Mouse (Mus musculus): ENCODE measurements around the gene Gm15056. TPM values are rescaled to one million over a fixed set of nuclear protein-coding genes. Genes with fewer than 3 reads are reported as not detected.
A peak's percentile ranks its signal among the peaks of the same experiment; 100 is the strongest.

Gm15056 gene
- polyA plus RNA-seq, 1 experiment from 2014 or later = not detected

- 36% methylated on average over 6 of the region's 6 CpGs for WGBS
Observed at GRCm38 (mm10) chr8:20874608-20875007, 27.8 kb downstream of the Gm15056 start.

More at GRCm38 (mm10) chr8:20874608-20875007, 27.8 kb downstream of the Gm15056 start:
- DNase-seq (ENCODE audit: low spot score) (peak; percentile 1), ATAC-seq (replicated peaks; ENCODE audit: low FRiP score, low read depth) (no peak)
- Histone ChIP-seq H3K27ac (no peak overlapping the region), H3K4me3 (replicated peaks; ENCODE audit: low read depth, low read length) (no peak overlapping the region), H3K9ac (ENCODE audit: low read depth, low read length) (no peak overlapping the region), H3K4me2 (ENCODE audit: low read length) (no peak overlapping the region), H3K9me3 (replicated peaks; ENCODE audit: low read length) (no peaks in the 10 kb centered on the region), H3K27me3 (ENCODE audit: insufficient read depth, low read length) (no peaks in the 10 kb centered on the region), H3K4me1 (replicated peaks; ENCODE audit: insufficient read depth, low read length) (no peaks in the 10 kb centered on the region), H3K36me3 (ENCODE audit: insufficient read depth, low read length) (no peaks in the 10 kb centered on the region)
- no peak for TF ChIP-seq CTCF (IDR thresholded peaks at IDR 0.05; ENCODE audit: low read depth)

Other genes starting within 250 kb of the Gm15056 start
- gene Defb33, start 10.0 kb downstream of the Gm15056 start, polyA plus RNA-seq (2015; fragmentation: Nextera tagmentation; extraction: Ambion mirVana) = not detected in 2 replicates
- gene Gm6040, start 19.4 kb upstream of the Gm15056 start, polyA plus RNA-seq (2015; fragmentation: Nextera tagmentation; extraction: Ambion mirVana) = 0.13 TPM in 1 of 2 replicates, not detected in the other
- gene AY761185, start 42.1 kb upstream of the Gm15056 start, polyA plus RNA-seq (2015; fragmentation: Nextera tagmentation; extraction: Ambion mirVana) = not detected in 2 replicates
- gene Defa21, start 122.9 kb upstream of the Gm15056 start, polyA plus RNA-seq (2015; fragmentation: Nextera tagmentation; extraction: Ambion mirVana) = not detected in 2 replicates
- not detected in 2 replicates for gene Defa23, start 152.4 kb upstream of the Gm15056 start, polyA plus RNA-seq (2015; fragmentation: Nextera tagmentation; extraction: Ambion mirVana)
- gene Defa35, start 162.4 kb upstream of the Gm15056 start, polyA plus RNA-seq (2015; fragmentation: Nextera tagmentation; extraction: Ambion mirVana) = not detected in 2 replicates
- not detected in 2 replicates for gene Defa25, start 181.8 kb upstream of the Gm15056 start, polyA plus RNA-seq (2015; fragmentation: Nextera tagmentation; extraction: Ambion mirVana)
- not detected in 2 replicates for gene Gm14851, start 193.4 kb upstream of the Gm15056 start, polyA plus RNA-seq (2015; fragmentation: Nextera tagmentation; extraction: Ambion mirVana)
- gene Defa30, start 232.0 kb upstream of the Gm15056 start, polyA plus RNA-seq (2015; fragmentation: Nextera tagmentation; extraction: Ambion mirVana) = not detected in 2 replicates

All from kidney, postnatal 0 days (tissue).